Mouse (Mus musculus): ENCODE results near the gene Mmp9.

- TF ChIP-seq CTCF (IDR thresholded peaks at IDR 0.05; ENCODE audit: borderline replicate concordance, insufficient read depth, low read depth, low read length) (no peak), POLR2A (IDR thresholded peaks at IDR 0.05; ENCODE audit: borderline replicate concordance, insufficient read depth, low read length) (no peak)
Measured at GRCm38 (mm10) chr2:164966381-164966780, 25.8 kb downstream of the Mmp9 start.

All from cerebellum, adult 2 months (tissue).